Mouse (Mus musculus) G1E (cell line): ENCODE measurements around the gene Arrdc1.

ENCODE experiments used
- CTCF ChIP-seq: IDR thresholded peaks from 2 replicates; pipeline ENCODE4 v1.5.1; 2012; ENCODE audit warnings: low read depth, low read length, inconsistent platforms, mixed read lengths
- GATA1 ChIP-seq: IDR thresholded peaks from 2 replicates; pipeline ENCODE4 v1.6.1; 2012; ENCODE audit warnings: borderline replicate concordance, low read length, inconsistent platforms, mixed read lengths
- GATA2 ChIP-seq: IDR thresholded peaks from 2 replicates; pipeline ENCODE4 v1.6.1; 2012; ENCODE audit warnings: low read depth, low read length, inconsistent platforms, borderline replicate concordance
- TAL1 ChIP-seq: conservative IDR thresholded peaks from 2 replicates; pipeline ENCODE4 v1.6.1; 2012; ENCODE audit warnings: low read depth, low read length, inconsistent platforms, mixed read lengths

GRCm38 (mm10) chr2:24904823-24905652 is 30.0 kb downstream of the Arrdc1 start:
- TF ChIP-seq CTCF (no peak), TAL1 (no peak), GATA1 (no peak), GATA2 (no peak)
